Mouse (Mus musculus) adipocyte (in vitro differentiated cells): ENCODE measurements around the gene Entpd1.
"Not testable (repeated sequence)": the region's sequence is repeated elsewhere in the genome, so short reads cannot be mapped to it uniquely, and the experiment has no call there.

Source experiments
- DNase-seq: peaks from one replicate; pipeline ENCODE4 v3.0.0-alpha.2; 2016; ENCODE audit warnings: low spot score

Gene Entpd1

GRCm38 (mm10) chr19:40611830-40612506, at the start of gene Entpd1, which contains the start of gene Tctn3:
TSS of gene Entpd1 (plus strand) at chr19:40612366.
TSS of gene Tctn3 (minus strand) at chr19:40612233.
- peak; percentile 97 for DNase-seq

GRCm38 (mm10) chr19:40563880-40564645, 48.1 kb upstream of the Entpd1 start:
- no peak for DNase-seq

GRCm38 (mm10) chr19:40567616-40568015, 44.5 kb upstream of the Entpd1 start:
- no peak for DNase-seq

- no peak for DNase-seq
Observed at GRCm38 (mm10) chr19:40570726-40571125, 41.4 kb upstream of the Entpd1 start.

- DNase-seq, result no peak
Observed at GRCm38 (mm10) chr19:40575438-40575837, 36.7 kb upstream of the Entpd1 start.

- DNase-seq, result no peak
Observed at GRCm38 (mm10) chr19:40580902-40581301, 31.3 kb upstream of the Entpd1 start.

- DNase-seq, result no peak
Observed at GRCm38 (mm10) chr19:40581662-40582061, 30.5 kb upstream of the Entpd1 start.

- DNase-seq, result no peak
Observed at GRCm38 (mm10) chr19:40586908-40587307, 25.3 kb upstream of the Entpd1 start.

GRCm38 (mm10) chr19:40587491-40588292, 24.5 kb upstream of the Entpd1 start:
- no peak for DNase-seq

GRCm38 (mm10) chr19:40588293-40588654, 23.9 kb upstream of the Entpd1 start, which contains the start of gene Aldh18a1:
TSS of gene Aldh18a1 (minus strand) at chr19:40588463.
- peak; percentile 92 for DNase-seq

GRCm38 (mm10) chr19:40588847-40589529, 23.2 kb upstream of the Entpd1 start:
- peak; percentile 95 for DNase-seq

- DNase-seq, result no peak
Observed at GRCm38 (mm10) chr19:40589530-40589880, 22.7 kb upstream of the Entpd1 start.

GRCm38 (mm10) chr19:40595231-40595630, 16.9 kb upstream of the Entpd1 start:
- peak; percentile 87 for DNase-seq

- DNase-seq, result peak; percentile 71
Observed at GRCm38 (mm10) chr19:40595831-40596230, 16.3 kb upstream of the Entpd1 start.

GRCm38 (mm10) chr19:40600846-40601245, 11.3 kb upstream of the Entpd1 start:
- DNase-seq, result not testable (repeated sequence)

GRCm38 (mm10) chr19:40601870-40602269, 10.3 kb upstream of the Entpd1 start:
- no peak for DNase-seq

- DNase-seq, result no peak
Observed at GRCm38 (mm10) chr19:40605189-40605588, 7.0 kb upstream of the Entpd1 start.

- no peak for DNase-seq
Observed at GRCm38 (mm10) chr19:40607676-40608075, 4.5 kb upstream of the Entpd1 start.

- DNase-seq, result no peak
Observed at GRCm38 (mm10) chr19:40614811-40615210, 2.6 kb downstream of the Entpd1 start.

GRCm38 (mm10) chr19:40616021-40616420, 3.9 kb downstream of the Entpd1 start:
- no peak for DNase-seq

GRCm38 (mm10) chr19:40621616-40622015, 9.4 kb downstream of the Entpd1 start:
- DNase-seq, result not testable (repeated sequence)

GRCm38 (mm10) chr19:40625935-40626334, 13.8 kb downstream of the Entpd1 start:
- DNase-seq, result no peak
